Mouse (Mus musculus): ENCODE results near the gene Gm9745.
"Not testable (repeated sequence)": the region's sequence is repeated elsewhere in the genome, so short reads cannot be mapped to it uniquely, and the experiment has no call there.

Gene Gm9745

GRCm38 (mm10) chr13:8913890-8914289 lies 34.1 kb downstream of the Gm9745 start:
- DNase-seq (ENCODE audit: low spot score in 2 of 2) = not testable (repeated sequence)

- not testable (repeated sequence) for DNase-seq (ENCODE audit: low spot score in 2 of 2)
Observed at GRCm38 (mm10) chr13:8905986-8906385, 42.0 kb downstream of the Gm9745 start.
